Mouse (Mus musculus): ENCODE results near the gene Gm10260.

GRCm38 (mm10) chr13:97711510-97711909, 48.9 kb downstream of the Gm10260 start:
- no peak for TF ChIP-seq GATA1 (IDR thresholded peaks at IDR 0.05; ENCODE audit: borderline replicate concordance, low read length)
- TF ChIP-seq CTCF (IDR thresholded peaks at IDR 0.05; ENCODE audit: low read depth, low read length) = no peak
- no peak for TF ChIP-seq GATA2 (IDR thresholded peaks at IDR 0.05; ENCODE audit: borderline replicate concordance, low read depth, low read length)

Data from G1E (cell line).